10 mouse cellular contexts compared by ENCODE assay signal in the genomic region with DNA sequence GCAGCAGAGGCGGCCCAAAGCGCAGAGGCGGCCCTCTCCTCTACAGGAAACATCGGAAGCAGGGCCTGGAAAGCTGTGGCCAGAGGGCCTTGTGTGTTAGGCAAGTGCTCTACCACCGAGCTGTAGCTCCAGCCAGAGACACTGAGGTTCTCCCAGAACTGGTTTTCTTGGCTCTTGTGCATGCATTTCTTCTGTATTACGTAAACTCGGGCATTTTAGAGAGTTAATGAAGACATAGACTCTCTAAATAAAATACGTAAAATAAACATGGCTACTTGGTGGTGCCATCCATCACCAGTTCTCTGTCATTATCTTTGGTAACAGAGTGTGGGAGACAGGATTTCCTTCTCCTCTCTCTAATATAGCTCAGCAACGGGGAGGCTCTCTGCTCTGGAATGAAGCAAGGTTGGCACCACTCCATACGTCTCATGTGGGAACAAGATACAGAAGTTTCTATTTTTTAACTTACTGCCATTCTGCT. TPM values are rescaled to one million over a fixed set of nuclear protein-coding genes. Genes with fewer than 3 reads are reported as not detected.
DNase-seq lines count a peak whose midpoint lies in the region; TF ChIP-seq lines count a peak whose summit lies in the region.
"Had no signal": no experiment of that assay in that cellular context is flagged by ENCODE, and none has a peak within 500 bp of the region (broad histone marks: within the 10 kb centered on the region; RNA-seq: fewer than 3 reads in every experiment).

No protein-coding gene starts in this region.

- 19% methylated on average over 10 of the region's 10 CpGs for WGBS in lung, adult 2 months

- H3K4me3 ChIP-seq in lung, adult 2 months (replicated peaks; ENCODE audit: extremely low read depth, low read depth, low read length): no peak overlapping the region
- H3K4me3 ChIP-seq: neural tube, embryonic 12.5 days had no signal

- peak; percentile 7 to 9 for DNase-seq in lung, adult 18-20 months
- DNase-seq in lung, adult 2 months: no peak
- peak; percentile 46 to 74 for DNase-seq in heart, adult 9 months (ENCODE audit: low spot score in 2 of 2)
- peak; percentile 54 to 73 for DNase-seq in left cerebral cortex, postnatal 14 days (ENCODE audit: low spot score in 2 of 2)
- peak; percentile 29 for DNase-seq in right cerebral cortex, postnatal 4 days
- no peak for DNase-seq in cerebellum, adult 11 months
- no peak for DNase-seq in layer of hippocampus, adult 9-10 months (ENCODE audit: low spot score)
- DNase-seq in thymus, postnatal 10 days (ENCODE audit: low spot score in 2 of 2): no peak

- 0 out of 2 replicates have a peak, but pooled peaks cover 2% of the 10 kb centered on the region for H3K4me1 ChIP-seq in lung, adult 2 months (ENCODE audit: control insufficient read depth, insufficient read depth, low read length)
- H3K4me1 ChIP-seq: neural tube, embryonic 12.5 days had no signal

- intact Hi-C loops in left cerebral cortex, postnatal 14 days (cut with DNase I): loop anchor here (5.0 kb wide), 1 partner anchor 49 kb away; no protein-coding TSS in a partner anchor

- no peak for TF ChIP-seq POLR2A in lung, adult 2 months (IDR thresholded peaks at IDR 0.05; ENCODE audit: borderline replicate concordance, extremely low read depth, low read depth, low read length)

- TF ChIP-seq CTCF in lung, adult 2 months (IDR thresholded peaks at IDR 0.05; ENCODE audit: insufficient read depth, low read length): no peak

RNA-seq across cellular contexts. Expression of a gene that starts 46.3 kb away (rescaled TPM):
- 0.12 and 0.33 TPM in 2 replicates for polyA plus RNA-seq in lung, adult 2 months (2012; rRNA removed)
- 1 to 10 TPM; 1.0 to 2.0 TPM for total RNA-seq in left cerebral cortex, postnatal 14 days (2021)

RNA-seq across cellular contexts. Expression of a gene that starts 54.6 kb away (rescaled TPM):
- not detected in 2 replicates for polyA plus RNA-seq in lung, adult 2 months (2012; rRNA removed)
- not detected for total RNA-seq in left cerebral cortex, postnatal 14 days (2021)
- total RNA-seq: gastrocnemius, postnatal 4 days had no signal
- polyA plus RNA-seq: neural tube, embryonic 12.5 days had no signal

Comparison
In these comparisons a context has a peak if more than half of its experiments do, and no peak if none do; other contexts are left out.
1. DNase-seq: peak in lung, adult 18-20 months (2 of 2), heart, adult 9 months (2 of 2), left cerebral cortex, postnatal 14 days (2 of 2) and right cerebral cortex, postnatal 4 days (single experiment); none in lung, adult 2 months (single experiment), cerebellum, adult 11 months (single experiment), layer of hippocampus, adult 9-10 months (single experiment) and thymus, postnatal 10 days (0 of 2).